Mouse (Mus musculus) embryo, embryonic 11 days (tissue): ENCODE data around the gene Fscn3.
A peak's percentile ranks its signal among the peaks of the same experiment; 100 is the strongest.

ENCODE experiments used
- DNase-seq: peaks from one replicate; pipeline ENCODE4 v3.0.0-alpha.2; 2015

The Fscn3 gene

DNA sequence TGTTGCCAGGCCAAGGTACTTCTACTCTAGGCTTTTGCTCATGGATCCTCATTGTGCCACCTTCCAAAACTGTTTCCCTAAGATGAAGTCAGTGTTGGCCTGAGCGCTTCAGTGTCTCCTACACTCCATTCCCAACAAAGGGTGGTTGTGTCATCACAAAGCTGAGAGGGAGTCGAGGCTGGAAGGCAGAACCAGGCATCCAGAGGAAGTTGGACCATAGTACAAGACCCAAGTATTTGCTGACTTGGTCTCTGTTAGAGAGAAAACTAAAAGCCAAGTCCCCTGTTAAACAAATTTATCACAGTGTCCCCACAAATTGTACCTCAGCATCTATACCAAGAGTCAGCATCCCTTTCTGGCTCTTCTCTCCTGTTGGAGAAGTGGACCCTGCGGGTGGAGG is 701 bp downstream of the Fscn3 start, which contains the start of gene Gcc1:
Gene Gcc1 (minus strand): TSS at position 101 of the 400 bp plus-strand sequence.
- DNase-seq: no peak

DNA sequence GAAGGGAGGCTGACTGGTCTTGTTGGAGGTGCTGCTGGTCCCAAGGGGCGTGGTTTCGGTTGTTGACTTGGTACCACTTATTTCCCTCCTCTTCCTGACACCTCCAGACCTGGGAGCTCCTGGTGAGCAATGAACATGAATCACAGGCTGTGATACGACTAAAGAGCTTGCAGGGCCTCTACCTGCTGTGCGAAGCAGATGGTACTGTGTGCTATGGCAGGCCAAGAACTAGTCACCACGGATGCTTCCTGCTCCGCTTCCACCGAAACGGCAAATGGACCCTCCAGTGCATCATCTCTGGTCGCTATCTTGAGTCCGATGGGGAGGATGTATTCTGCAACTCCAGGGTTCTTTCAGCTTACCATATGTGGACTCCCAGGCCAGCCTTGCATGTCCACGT is 2.3 kb downstream of the Fscn3 start:
- no peak for DNase-seq

DNA sequence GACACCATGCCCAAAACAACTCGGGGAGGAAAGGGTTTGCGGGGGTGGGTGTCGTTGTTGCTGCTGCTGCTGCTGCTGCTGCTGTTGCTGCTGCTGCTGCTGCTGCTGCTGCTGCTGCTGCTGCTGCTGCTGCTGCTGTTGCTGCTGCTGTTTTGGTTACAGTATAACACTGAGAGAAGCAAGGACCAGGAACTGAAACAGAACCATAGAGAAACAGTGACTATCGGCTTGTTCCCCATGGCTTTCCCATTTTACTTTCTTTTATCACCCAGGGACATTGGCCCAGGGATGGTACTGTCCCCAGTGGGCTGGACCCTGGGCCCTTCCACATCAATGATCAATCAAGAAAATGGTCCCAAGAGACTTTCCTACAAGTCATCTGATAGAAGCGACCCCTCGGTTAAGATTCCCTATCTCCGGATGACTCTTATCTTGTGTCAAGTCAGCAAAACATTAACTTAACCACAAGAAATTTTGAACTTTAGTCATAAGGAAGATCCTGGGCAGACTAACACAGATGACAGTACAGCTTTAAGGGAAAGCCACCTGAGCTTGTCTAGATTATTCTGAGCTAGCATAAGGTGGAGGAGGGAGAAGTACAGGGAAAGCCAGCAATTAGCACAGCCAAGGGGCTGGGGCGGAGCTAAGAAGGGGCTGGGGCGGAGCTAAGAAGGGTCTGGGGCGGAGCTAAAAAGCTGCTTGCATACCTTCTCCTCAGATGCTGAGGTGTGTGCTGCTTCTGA is 3.4 kb downstream of the Fscn3 start:
- DNase-seq: no peak

DNA sequence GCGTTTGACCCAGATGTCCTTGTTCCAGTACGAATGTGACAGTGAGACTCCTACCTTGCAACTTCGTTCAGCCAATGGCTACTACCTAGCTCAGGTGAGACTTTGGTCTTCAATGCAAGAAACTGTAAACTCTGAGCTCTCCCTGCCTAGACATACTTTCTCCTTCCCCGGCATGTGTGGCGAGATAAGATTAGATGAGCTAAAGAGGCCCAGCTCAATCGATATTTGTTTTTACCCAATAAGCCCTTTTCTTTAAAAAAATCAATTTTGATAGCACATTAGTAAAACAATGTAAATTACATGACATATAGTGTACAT is 3.9 kb downstream of the Fscn3 start:
- no peak for DNase-seq

- DNase-seq: no peak
Measured at GRCm38 (mm10) chr6:28447937-28448336, 20.3 kb downstream of the Fscn3 start.

DNA sequence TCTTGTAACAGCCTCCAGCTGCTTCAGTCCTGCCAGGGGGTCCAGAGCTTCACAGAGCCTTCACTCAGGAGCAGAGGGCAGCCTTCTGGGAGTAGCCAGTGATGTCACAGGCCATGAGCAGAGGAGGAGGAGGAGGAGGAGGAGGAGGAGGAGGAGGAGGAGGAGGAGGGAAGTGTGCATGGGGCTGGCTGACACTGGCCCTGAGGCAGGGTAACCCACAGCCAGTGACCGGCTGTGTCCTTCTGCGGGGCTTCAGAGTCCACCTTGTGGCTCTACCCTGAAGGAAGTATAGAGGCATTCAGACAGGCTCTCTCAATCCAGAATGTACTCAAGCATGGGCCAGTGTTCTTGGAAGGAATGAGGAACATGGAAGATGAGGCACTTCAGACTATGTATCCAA is 21.7 kb downstream of the Fscn3 start, which contains the start of gene Pax4:
Gene Pax4 (minus strand): TSS at position 101 of the 400 bp plus-strand sequence.
- no peak for DNase-seq

- DNase-seq: peak; percentile 22
Measured at GRCm38 (mm10) chr6:28450481-28450880, 22.9 kb downstream of the Fscn3 start.

DNA sequence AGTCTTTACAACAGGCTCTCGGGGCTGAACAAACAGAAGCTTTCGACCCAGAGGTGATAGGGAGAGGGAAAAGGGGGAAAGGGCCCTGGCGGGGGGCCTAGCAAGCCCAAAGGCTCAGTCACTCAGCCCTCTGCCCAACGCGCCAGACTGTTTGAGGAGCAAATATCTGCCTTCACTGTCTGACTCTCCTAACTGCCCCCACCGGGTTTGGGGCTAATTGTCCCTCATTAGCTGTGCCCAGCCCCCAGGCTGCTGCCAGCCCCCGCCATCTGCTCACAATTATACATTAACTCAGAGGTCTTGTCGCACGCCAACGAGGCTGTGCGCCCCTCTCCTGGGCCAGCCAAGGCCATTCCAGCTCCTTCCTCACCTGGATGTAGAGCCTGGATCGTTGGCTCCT is 23.4 kb downstream of the Fscn3 start:
- DNase-seq: no peak

- DNase-seq: no peak
Measured at GRCm38 (mm10) chr6:28459221-28459668, 31.7 kb downstream of the Fscn3 start.

DNA sequence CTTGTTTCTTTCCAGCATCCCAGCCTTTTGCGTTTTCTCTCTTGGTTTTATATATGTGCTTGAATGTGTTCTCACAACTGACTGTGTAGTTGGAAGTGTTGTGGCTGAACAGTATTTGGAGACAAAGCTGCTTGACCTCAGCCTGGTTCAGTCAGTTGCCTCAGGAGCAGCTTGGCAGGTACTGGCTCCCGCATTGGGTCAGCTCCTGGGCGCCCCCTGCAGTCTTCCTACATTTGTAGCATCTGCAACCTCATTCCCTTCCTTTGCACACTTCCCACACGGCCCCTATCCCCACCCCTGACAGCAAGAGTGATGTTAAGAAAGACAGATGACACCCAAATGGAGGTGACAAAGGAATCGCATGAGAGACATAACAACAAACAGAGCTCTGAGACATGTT is 32.9 kb downstream of the Fscn3 start:
- DNase-seq: peak; percentile 66

DNA sequence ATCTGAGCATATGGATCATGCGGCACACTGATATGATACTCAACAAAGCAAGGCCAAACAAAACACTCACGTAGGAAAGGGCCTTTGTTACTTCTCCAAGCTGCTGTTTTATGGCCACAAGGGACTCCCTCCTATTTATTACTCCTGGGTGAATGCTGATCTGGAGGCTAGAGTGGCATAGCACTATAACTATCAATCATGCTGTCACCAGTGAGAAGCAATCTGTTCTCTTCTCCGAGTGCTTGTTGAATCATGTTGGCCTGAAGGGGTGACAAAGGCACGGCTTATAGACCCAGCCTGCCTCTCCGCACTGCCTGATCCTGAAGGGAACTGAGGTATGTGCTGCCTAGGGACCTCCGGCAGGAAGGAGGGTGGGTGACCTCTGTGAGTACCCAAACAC is 37.0 kb downstream of the Fscn3 start:
- peak; percentile 40 for DNase-seq

GRCm38 (mm10) chr6:28470017-28470602 is 42.5 kb downstream of the Fscn3 start:
- no peak for DNase-seq

- DNase-seq: no peak
Measured at GRCm38 (mm10) chr6:28470621-28471020, 43.0 kb downstream of the Fscn3 start.

DNA sequence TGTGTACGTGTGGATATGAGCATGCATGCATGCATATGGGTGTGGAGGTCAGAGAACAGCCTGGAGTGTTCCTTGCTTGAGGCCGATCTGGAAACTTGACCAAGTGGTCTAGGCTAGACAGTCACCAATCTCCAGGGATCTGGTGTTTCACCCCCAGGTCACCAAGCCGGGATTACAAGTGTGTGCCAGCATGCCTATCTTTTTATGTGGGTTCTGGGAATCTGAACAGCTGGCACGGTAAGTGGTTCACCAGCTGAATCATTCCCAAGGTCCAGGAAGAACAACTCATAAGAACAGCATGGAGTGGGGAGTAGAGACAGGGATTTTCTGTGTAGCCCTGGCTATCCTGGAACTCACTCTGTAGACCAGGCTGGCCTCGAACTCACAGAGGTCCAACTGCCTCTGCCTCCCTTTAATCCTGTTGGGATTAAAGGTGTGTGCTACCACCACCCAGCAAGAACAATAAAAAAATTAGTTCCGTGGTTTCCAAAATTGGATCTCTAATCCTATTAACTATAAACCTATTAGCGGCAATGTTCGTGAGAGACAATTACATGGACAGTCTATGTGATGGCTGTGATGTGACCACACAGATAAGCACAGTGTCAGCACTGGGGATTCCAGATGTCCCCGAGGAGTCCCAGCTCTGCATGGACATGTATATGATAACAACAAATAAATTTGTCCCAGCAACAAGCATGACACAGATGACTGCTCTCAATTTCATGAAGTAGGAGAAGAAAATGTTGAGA is 43.9 kb downstream of the Fscn3 start:
- DNase-seq: no peak

DNA sequence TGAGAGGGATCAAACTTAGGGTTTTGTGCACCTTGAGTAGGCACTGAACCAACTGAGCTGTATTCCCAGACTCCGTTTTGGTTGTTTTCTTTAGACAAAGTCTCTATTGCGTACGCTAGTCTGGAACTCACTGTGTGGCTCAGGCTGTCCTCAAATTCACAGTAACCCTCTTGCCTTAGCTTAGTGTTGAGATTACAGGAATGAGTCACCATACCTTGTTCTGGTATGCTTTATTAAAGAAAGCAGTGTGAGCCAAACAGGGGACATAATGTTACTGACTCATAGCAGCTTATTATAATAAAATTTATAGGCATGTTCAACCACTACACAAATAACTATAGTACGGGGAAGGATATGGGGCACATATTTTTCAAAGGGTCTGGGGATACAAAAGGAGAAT is 46.6 kb downstream of the Fscn3 start:
- no peak for DNase-seq

GRCm38 (mm10) chr6:28474839-28475238 is 47.2 kb downstream of the Fscn3 start, which contains the start of gene Snd1:
Snd1 (plus strand) TSS chr6:28475139.
- DNase-seq: no peak

- peak; percentile 100 for DNase-seq
Measured at GRCm38 (mm10) chr6:28479865-28480751, 52.5 kb downstream of the Fscn3 start.

- no peak for DNase-seq
Measured at GRCm38 (mm10) chr6:28480752-28481492, 53.3 kb downstream of the Fscn3 start.

DNA sequence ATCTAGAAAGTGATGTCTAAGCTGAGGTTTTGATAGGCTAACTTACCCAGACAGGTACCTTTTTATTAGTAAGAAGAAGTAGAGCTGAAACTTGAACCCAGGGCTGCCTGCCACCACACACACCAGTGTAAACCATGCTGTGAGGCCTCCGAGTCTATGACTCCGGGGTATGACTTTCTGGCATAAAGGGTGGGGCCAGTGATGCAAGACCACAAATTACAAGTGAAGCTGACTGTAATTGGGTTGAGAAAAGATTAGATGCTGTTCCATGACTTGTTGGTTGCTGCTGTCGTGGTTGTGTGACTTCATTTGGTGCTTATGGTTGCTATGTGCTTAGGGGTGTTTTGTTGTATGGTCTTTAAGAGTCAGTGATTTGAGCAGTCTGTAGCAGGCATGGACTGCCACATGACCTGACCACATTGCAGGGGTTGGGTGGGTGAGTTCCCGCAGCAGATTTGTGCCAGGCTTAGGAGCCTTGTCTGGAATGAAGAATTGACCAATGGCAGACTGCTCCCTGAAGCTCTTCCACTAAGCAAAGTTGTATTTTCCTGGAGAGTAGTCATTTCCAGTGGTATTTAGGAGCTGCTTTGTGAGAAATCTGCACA is 55.2 kb downstream of the Fscn3 start:
- no peak for DNase-seq

DNA sequence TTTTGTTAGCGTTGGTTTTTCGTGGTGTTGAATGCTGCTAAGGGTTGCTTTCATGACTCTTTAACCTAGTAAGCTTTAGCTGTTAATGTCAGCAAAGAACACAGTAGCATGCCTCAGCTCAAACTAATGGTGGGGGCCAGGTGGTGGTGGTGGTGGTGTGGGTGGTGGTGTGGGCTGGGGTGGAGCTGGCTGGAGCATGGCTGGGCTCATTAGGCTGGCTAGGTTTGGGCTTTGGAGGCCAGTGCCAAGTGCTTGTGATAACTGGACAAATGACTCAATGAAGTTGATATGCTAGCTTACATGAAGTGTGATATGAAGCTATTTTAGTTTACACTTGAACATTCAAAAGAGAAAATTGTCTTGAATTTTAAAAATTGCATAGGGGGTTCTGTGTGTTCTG is 58.4 kb downstream of the Fscn3 start:
- no peak for DNase-seq

DNA sequence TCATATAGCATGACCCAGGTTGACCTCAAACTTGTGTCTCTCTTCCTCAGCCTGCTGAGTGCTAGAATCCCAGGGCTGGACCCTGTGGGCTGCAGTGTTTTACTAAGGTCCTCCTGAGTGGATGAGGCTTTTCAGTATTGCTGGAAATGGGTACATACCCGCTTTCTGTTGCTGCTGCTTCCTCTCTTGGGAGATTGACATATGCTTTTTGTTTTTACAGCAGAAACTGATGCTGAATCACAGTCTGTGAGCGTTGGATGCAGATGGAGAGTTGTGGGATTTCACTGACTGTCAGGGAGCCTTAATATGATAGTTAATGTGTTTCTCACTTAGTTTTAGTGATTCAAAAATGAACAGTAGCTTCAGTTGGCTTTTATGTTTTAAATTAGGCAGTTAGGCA is 58.9 kb downstream of the Fscn3 start:
- no peak for DNase-seq

DNA sequence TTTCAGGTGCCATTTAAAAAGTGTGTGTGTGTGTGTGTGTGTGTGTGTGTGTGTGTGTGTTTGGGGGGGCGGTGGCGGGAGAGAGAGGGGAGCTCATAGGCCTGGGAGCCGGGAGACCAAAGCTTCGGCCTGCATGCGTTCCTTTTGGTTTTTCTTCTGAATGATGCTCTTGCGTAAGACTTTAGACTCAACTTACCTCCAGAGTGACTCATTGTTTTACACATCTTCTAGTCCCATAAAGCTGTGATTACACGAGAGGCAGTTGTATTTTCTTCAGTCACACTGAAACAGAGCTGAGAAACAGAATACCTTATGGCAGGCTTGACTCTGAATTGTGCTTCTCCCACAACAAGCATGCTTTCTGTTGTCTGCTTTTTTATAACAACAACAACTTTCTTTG is 59.3 kb downstream of the Fscn3 start:
- no peak for DNase-seq
